Mouse (Mus musculus) midbrain, embryonic 10.5 days (tissue): ENCODE results near the gene Gm1123. TPM values are rescaled to one million over a fixed set of nuclear protein-coding genes. Genes with fewer than 3 reads are reported as not detected.
A peak's percentile ranks its signal among the peaks of the same experiment; 100 is the strongest.

Experiments used
- DNase-seq: peaks from one replicate; pipeline ENCODE4 v3.0.0-alpha.2; 2017; ENCODE audit warnings: low spot score
- H3K27ac ChIP-seq: fragments of 300-500 bp; sonication (generic); replicated peaks from 2 replicates; pipeline ENCODE4 v1.5.1; 2016; ENCODE audit warnings: mild to moderate bottlenecking
- H3K27me3 ChIP-seq: fragments of 300-500 bp; sonication (generic); 2 replicates; pipeline ENCODE4 v1.6.1; 2016; ENCODE audit warnings: low read depth, mild to moderate bottlenecking; ENCODE audit not compliant: poor library complexity, severe bottlenecking
- H3K36me3 ChIP-seq: fragments of 300-500 bp; sonication (generic); 2 replicates; pipeline ENCODE4 v1.6.1; 2016; ENCODE audit warnings: mild to moderate bottlenecking, moderate library complexity
- H3K4me1 ChIP-seq: fragments of 300-500 bp; sonication (generic); 2 replicates; pipeline ENCODE4 v1.6.1; 2016
- H3K4me3 ChIP-seq: fragments of 300-500 bp; sonication (generic); 2 replicates; pipeline ENCODE4 v1.5.1; 2016; ENCODE audit warnings: mild to moderate bottlenecking, moderate library complexity
- H3K9me3 ChIP-seq: fragments of 300-500 bp; sonication (generic); replicated peaks from 2 replicates; pipeline ENCODE4 v1.6.1; 2016; ENCODE audit warnings: mild to moderate bottlenecking
- WGBS: fragments of 180-500 bp; shearing (Covaris S2); methylation state at CpG from one replicate; pipeline ENCODE4 v1.1.7; 2016; 5-methylcytosine and 5-hydroxymethylcytosine counted together
- polyA plus RNA-seq: library from polyadenylated mRNA; unstranded; fragments of >200 nt; fragmentation: Nextera tagmentation; extraction: Ambion mirVana; gene quantifications from 2 replicates; pipeline ENCODE4 v1.2.1, GENCODE M21; 2016

Gene Gm1123
- polyA plus RNA-seq, 1 experiment from 2014 or later = not detected

DNA sequence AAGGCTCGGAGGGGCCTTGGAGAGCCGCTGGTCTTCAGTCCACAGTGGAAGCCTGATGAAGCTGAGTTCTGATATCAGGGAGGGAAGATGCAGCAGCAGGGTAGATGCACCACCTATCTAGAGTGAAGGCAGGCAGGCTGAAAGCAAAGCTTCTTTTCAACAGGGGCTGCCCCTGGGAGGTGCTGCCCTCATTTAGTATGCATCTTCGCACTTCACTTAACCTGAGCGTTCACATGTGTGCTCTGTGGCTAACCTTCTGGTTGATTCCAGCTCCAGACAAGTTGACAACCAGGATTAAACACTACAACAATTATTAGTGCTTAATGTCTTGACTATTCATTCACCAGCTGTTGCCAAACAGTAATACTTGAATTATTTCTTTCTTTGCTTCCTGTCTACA lies 41.4 kb downstream of the Gm1123 start:
- Histone ChIP-seq H3K27ac (no peak overlapping the region), H3K4me3 (no peak overlapping the region), H3K9me3 (no peaks in the 10 kb centered on the region), H3K36me3 (peaks cover 34% of the 10 kb centered on the region), H3K27me3 (no peaks in the 10 kb centered on the region), H3K4me1 (no peaks in the 10 kb centered on the region)
- 89% methylated on average over 4 of the region's 4 CpGs for WGBS
- no peak for DNase-seq

DNA sequence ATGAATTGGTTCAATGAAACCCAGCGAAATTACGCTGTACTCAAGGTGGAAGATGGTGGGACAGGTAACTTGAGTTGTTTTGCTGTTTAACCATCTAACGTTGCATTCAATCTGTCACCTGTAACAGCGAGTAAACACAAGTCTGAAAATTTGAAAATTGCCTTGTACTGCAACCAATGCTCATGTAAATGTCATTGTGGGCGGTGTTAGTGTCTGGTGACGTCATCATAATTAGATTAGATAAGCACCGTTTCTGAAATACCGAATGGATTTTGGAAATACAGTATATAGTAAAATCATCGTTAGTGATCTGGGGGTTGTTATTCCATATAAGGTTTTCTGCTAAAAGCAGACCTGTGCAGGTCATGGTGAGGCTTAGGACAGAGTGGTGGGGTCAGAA lies 48.4 kb downstream of the Gm1123 start:
- H3K9me3 ChIP-seq = no peaks in the 10 kb centered on the region
- peaks cover 21% of the 10 kb centered on the region for H3K27me3 ChIP-seq
- WGBS = 59% methylated on average over 9 of the region's 9 CpGs
- peaks cover 19% of the 10 kb centered on the region for H3K4me1 ChIP-seq
- H3K27ac ChIP-seq = no peak overlapping the region
- H3K4me3 ChIP-seq = peak overlapping the region; percentile 80
- no peak for DNase-seq
- H3K36me3 ChIP-seq = no peaks in the 10 kb centered on the region

DNA sequence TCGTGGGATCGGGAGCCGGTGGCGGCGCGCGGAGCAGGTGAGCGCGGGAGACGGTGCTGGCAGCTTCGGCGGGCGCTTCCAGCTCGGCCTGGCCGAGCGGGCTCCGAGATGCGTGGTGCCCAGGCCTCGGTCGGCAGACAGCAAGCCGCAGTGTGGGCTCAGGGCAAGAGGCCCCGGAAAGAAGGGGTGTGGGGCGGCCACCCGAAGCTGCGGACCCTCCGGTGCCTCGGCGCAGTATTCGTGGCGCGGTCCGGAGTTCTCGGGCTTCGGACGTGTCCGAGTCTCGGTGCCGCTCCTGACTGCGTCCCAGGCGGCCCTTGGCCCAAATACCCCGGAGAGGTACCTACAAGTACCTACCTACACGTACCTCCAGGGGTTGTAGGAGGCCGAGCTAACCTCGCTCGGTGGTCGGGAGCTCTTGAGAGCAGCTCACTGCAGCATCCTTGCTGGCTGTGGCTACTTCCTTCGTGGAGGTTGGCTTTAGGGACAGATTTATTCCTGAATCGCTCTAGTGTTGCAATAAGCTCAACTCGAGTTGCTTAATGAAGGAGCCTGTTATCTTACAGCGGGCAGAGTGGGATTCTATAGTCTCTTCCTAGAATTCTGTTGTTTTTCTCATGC lies 48.9 kb downstream of the Gm1123 start:
- Histone ChIP-seq H3K9me3 (no peaks in the 10 kb centered on the region), H3K27ac (peak overlapping the region; percentile 82), H3K4me3 (peak overlapping the region; percentile 80), H3K27me3 (peaks cover 22% of the 10 kb centered on the region), H3K36me3 (no peaks in the 10 kb centered on the region), H3K4me1 (peaks cover 19% of the 10 kb centered on the region)
- no peak for DNase-seq
- under 1% methylated on average over 50 of the region's 50 CpGs for WGBS

DNA sequence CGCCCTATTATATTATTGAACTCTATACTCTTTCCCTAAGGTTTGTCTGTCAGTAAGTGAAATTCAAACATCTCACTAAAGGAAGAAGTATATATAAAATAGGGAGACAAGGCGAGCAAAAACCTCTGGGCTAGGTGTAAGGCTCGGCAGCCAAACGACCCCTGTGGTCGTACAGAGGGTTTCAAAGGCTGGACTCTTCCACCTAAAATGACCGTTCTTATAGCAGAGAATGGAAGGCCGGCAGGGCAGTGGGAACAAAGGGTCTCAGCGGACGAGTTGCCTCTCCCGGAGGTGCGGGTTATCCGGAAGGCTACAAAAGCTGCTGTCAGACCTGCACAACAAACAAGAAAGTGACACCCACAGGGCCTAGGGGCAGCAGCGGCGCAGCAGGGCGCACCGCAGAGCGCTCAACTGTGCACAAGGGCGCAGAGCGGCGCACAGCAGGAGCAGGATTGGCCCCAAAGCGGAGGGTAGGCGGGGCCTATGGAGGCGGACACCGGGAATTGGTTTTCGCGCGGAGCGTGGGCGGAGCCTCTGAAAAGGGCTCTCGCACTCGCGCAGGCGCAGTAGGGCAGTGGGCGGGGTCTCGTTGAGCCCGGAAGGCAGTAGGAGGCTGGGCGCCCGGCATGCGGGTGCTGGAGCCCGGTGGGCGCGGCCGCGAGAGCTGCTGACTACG lies 49.6 kb downstream of the Gm1123 start, which contains the start of gene Faim:
Faim (plus strand) TSS at position 574 of the 676 bp plus-strand sequence.
- peaks cover 19% of the 10 kb centered on the region for H3K4me1 ChIP-seq
- peaks cover 29% of the 10 kb centered on the region for H3K27me3 ChIP-seq
- 2% methylated on average over 45 of the region's 45 CpGs for WGBS
- H3K4me3 ChIP-seq = peak within 1 kb of the TSS; percentile 80
- peak within 1 kb of the TSS; percentile 82 for H3K27ac ChIP-seq
- peak; percentile 100 for DNase-seq
- H3K36me3 ChIP-seq = no peaks in the 10 kb centered on the region
- no peaks in the 10 kb centered on the region for H3K9me3 ChIP-seq

DNA sequence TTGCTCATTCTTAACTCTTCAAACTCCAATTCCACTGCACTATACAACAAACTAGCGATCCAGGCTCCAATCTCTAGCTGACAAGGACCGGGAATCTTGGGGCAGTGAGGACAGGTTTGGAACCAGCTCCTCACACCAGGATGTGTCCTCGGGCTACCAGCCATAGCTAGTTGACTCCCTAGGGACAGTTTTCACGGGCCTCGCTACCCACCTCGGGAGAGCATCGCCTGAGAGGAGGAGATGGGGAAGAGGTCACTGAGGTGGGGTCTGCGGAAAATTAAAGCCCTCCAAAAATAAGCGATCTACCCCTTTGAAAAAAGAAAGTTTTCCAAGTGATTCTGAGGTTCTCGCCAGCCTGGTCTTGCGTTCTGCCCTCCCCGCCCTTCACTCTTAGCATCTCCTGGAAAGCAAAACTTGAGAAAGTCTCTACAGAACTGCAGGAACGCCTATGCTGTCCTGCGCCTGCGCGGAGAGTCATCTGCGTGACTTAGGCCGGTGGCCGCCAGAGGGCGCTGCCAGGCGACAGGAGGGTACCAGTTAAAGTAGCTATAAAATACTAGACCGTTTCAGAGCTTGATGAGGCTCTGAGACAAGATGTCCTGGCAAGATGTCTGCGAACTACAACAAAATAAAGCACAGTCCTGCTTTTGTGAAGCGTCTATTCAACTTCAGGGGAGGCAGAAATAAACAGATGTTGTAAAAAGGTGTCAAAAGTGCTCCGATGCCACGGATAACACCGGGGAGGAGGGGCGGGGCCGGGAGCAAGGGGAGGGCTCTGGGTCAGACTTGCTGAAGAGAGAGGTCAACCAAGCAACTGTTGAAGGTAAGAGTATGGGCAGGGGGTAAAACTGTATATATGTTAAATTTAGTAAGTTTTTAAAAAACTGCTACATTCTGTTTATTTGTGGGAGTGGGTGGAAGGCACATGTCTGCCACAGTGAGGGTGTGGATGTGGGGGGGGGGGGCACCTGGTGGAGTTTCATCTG lies 55.8 kb downstream of the Gm1123 start:
- peaks cover 75% of the 10 kb centered on the region for H3K27me3 ChIP-seq
- peak overlapping the region; percentile 47 for H3K4me3 ChIP-seq
- DNase-seq = peak; percentile 92
- H3K27ac ChIP-seq = no peak overlapping the region
- no peaks in the 10 kb centered on the region for H3K36me3 ChIP-seq
- H3K4me1 ChIP-seq = peaks cover 14% of the 10 kb centered on the region
- 5% methylated on average over 29 of the region's 29 CpGs for WGBS
- H3K9me3 ChIP-seq = no peaks in the 10 kb centered on the region

DNA sequence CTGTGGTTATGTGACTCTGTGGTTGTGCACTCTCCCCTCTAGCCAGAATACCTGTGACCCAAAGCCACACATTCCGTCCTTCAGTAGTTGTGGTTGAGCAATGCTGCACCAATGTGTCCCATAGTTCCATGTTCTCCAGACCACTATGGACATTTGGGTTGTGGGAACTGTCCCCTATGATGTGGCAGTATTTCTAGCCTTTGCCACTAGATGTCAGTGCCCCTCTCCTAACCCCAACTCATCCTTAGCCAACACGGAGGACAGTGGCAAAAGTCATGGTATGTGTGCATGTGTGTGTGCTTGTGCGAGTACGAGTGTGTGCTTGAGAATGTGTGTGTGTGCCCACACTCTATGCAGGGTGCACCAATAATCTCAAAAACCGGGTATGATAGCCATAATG lies 59.0 kb downstream of the Gm1123 start:
- H3K27ac ChIP-seq = no peak overlapping the region
- DNase-seq = no peak
- no peaks in the 10 kb centered on the region for H3K9me3 ChIP-seq
- 49% methylated on average over 5 of the region's 5 CpGs for WGBS
- H3K27me3 ChIP-seq = peaks cover 87% of the 10 kb centered on the region
- peaks cover 22% of the 10 kb centered on the region for H3K4me1 ChIP-seq
- H3K36me3 ChIP-seq = no peaks in the 10 kb centered on the region
- H3K4me3 ChIP-seq = no peak overlapping the region

DNA sequence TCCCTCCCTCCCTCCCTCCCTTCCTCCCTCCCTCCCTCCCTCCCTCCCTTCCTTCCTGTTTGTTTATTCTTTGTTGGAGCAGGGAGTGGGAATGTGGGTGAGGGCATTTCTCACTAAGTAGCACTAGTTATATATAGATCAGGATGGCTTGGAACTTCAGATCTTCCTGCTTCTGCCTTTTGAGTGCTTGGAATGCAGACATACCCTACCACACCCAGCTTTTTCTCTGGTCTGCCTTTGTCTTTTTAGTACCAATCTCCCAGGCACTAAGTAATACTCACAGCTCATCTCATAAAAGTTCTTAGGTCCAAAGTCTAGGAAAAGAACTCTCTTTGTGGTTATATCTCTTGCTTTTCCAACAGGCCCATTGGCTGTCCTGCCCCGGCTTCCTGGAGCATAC lies 59.4 kb downstream of the Gm1123 start:
- Histone ChIP-seq H3K9me3 (no peaks in the 10 kb centered on the region), H3K4me3 (no peak overlapping the region), H3K27me3 (peaks cover 87% of the 10 kb centered on the region), H3K36me3 (no peaks in the 10 kb centered on the region), H3K27ac (no peak overlapping the region), H3K4me1 (peaks cover 22% of the 10 kb centered on the region)
- no peak for DNase-seq
- WGBS = 89% methylated on average over 1 of the region's 1 CpGs

DNA sequence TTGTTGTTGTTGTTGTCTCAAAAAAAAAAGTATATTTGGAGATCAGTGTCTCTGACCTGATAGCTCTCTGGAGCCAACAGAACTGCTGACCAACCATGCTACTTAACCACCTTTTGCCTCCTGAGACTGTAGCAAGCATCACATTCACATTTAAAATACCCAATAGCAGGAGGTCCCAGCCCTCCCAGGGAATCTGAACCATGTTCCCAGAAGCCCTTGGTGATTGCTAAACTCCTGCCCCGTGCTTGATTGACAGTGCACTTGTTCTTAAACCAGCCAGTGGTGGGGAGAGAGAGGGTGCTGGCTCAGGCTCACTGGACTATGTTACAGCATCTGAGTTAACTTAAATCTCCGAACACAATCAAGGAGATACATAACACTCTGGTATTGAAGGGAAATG lies 60.6 kb downstream of the Gm1123 start:
- peaks cover 18% of the 10 kb centered on the region for H3K4me1 ChIP-seq
- H3K4me3 ChIP-seq = no peak overlapping the region
- peaks cover 6% of the 10 kb centered on the region; the same call in 1 of the 2 replicates for H3K9me3 ChIP-seq
- H3K27me3 ChIP-seq = peaks cover 92% of the 10 kb centered on the region
- H3K36me3 ChIP-seq = no peaks in the 10 kb centered on the region
- 31% methylated on average over 2 of the region's 2 CpGs for WGBS
- DNase-seq = no peak
- H3K27ac ChIP-seq = no peak overlapping the region

DNA sequence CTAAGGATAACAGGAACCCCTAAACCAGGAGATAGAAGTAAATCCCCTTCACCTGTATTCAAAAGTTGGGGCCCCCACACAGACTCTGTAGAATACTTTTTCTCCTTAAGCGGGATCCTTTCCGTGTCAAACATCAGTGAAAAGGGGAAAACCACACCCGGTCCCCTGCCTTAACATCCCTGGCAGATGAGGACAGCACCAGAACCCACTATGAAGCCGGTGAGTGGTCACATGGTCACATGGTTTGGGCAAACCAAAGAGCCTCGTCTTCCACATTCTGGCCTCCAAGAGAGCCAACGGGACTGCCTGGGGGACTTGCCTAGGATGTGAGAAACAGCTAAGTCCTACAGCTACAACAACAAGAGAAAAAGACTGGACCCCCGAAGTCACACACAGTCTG lies 62.0 kb downstream of the Gm1123 start:
- Histone ChIP-seq H3K4me3 (peak overlapping the region; percentile 56), H3K4me1 (peaks cover 12% of the 10 kb centered on the region), H3K36me3 (no peaks in the 10 kb centered on the region), H3K27me3 (peaks cover 94% of the 10 kb centered on the region), H3K9me3 (peaks cover 6% of the 10 kb centered on the region; the same call in 1 of the 2 replicates), H3K27ac (no peak overlapping the region)
- WGBS = 3% methylated on average over 7 of the region's 7 CpGs
- DNase-seq = no peak

DNA sequence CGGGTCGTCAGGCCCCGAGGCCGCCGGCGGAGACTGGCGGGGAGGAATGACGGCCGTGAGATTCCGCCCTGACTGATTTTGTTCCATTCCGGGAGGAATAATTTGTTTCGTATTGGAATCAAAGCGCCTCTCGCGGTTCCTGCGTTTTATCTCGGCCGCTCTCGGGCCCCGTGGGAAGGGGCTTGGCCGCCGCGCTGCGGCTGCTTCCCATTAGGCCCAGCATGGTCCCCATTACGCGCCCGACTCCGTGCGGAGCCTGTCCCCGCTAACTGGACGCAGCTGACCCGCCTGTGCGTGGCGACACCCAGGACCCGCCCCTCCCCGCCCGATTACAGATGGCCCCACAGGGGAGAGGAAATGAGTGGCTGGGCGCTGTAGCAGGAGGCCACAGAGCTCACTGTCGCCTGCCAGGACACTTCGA lies 62.4 kb downstream of the Gm1123 start:
- Histone ChIP-seq H3K27me3 (peaks cover 94% of the 10 kb centered on the region), H3K27ac (peak overlapping the region; percentile 57; the same call in 1 of the 2 replicates), H3K4me1 (peaks cover 12% of the 10 kb centered on the region), H3K4me3 (peak overlapping the region; percentile 56), H3K36me3 (no peaks in the 10 kb centered on the region), H3K9me3 (peaks cover 6% of the 10 kb centered on the region; the same call in 1 of the 2 replicates)
- WGBS = under 1% methylated on average over 40 of the region's 40 CpGs
- peak; percentile 62 for DNase-seq

DNA sequence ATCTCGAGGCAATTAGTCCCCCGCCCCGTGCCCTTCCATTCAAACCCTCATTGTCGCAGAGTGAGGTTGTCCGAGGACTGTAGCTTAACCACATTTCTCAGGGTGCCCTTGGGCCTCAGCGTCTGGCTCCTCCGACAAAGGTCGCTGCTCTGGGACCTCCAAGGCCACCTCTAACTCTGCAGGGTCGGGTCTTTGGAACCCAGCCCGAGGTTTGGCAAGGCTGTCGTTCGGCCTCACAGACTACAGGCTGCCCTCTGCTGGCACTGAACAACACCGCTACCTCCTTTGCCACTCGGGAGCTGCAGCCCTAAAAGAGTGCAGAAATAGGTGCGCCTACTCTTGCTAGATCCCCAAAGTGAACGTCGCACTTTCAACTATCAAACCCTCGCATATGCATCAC lies 70.4 kb downstream of the Gm1123 start:
- DNase-seq = peak; percentile 73
- Histone ChIP-seq H3K4me3 (peak overlapping the region; percentile 20; the same call in 1 of the 2 replicates), H3K4me1 (peaks cover 36% of the 10 kb centered on the region), H3K27ac (no peak overlapping the region), H3K9me3 (no peaks in the 10 kb centered on the region), H3K27me3 (peaks cover 95% of the 10 kb centered on the region), H3K36me3 (no peaks in the 10 kb centered on the region)
- WGBS = 1% methylated on average over 18 of the region's 18 CpGs

DNA sequence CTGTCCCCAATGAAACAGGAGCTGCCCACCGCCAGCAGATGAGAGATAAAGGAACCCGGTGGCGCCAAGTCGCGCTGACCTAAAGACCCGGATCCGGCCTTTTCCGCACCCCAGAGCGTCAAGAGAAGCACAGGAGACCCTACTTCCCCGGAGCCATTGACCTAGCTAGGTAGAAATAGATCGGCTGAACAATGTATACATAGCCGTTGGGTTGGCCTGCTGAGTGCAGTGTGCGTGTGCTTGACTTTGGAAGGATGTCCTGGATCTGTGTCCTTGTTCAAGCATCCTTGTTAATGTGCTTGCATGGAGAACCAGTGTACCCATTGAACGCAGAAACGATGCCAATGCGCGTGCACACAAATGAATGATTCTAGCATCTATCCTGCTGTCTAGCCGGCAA lies 71.9 kb downstream of the Gm1123 start:
- H3K27me3 ChIP-seq = peaks cover 95% of the 10 kb centered on the region
- no peak overlapping the region for H3K4me3 ChIP-seq
- no peaks in the 10 kb centered on the region for H3K36me3 ChIP-seq
- 4% methylated on average over 18 of the region's 18 CpGs for WGBS
- no peaks in the 10 kb centered on the region for H3K9me3 ChIP-seq
- H3K27ac ChIP-seq = no peak overlapping the region; the same call in 1 of the 2 replicates
- DNase-seq = peak; percentile 49
- H3K4me1 ChIP-seq = peaks cover 36% of the 10 kb centered on the region
